Mouse (Mus musculus): ENCODE data around the gene Zfp511.
A peak's percentile ranks its signal among the peaks of the same experiment; 100 is the strongest.

Gene Zfp511

GRCm38 (mm10) chr7:140048361-140049114 is 12.3 kb downstream of the Zfp511 start, which contains the start of gene Msx3:
Gene Msx3 (minus strand): TSS chr7:140049089.
- no peak for DNase-seq (ENCODE audit: low spot score)

DNA sequence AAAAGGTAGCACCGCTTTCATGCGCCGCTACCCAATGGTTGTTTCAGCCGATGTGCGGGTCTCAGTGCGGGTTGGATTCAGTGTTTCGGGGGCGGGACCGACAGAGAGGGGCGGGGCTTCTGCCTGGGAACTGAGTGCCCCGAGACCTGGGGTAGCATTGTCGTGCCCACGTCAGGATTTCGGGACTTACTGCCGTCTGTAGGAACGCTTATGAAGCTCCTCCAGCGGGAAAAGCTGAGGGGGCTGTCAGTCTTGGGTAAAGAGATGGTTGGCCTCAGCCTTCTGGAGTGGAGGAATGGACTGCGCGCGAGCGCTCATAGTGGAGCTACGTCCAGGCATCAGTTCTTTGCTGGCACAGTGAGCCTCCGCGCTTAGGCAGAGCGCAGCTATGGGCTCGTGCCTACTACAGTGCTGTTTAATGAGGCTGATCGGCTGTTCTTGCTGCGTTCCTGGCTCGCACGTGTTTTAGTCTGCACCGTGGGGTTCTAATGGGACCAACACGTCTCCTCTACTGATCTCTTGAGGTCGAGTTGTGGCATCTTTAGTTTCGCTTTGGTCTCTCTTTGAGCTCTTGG is 13.0 kb downstream of the Zfp511 start:
- no peak for DNase-seq (ENCODE audit: low spot score)

DNA sequence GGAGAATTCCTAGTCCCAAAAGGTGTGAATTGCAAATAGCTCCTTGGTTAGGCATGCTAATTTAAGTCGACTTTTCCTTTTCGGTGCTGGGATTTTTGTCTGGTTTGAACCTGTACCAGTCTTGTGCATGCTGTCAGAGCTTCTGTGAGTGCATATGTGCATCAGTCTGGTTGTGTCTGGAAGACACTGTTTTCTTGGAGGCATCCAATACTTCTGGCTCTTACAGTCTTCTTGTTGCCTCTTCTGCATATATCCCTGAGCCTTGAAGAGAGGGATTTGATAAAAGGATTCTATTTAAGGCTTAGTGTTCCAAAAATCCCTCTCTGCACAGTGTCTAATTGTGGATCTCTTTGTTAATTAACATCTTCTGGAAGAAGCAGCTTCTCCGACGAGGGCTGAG is 17.9 kb downstream of the Zfp511 start:
- no peak for DNase-seq (ENCODE audit: low spot score)

DNA sequence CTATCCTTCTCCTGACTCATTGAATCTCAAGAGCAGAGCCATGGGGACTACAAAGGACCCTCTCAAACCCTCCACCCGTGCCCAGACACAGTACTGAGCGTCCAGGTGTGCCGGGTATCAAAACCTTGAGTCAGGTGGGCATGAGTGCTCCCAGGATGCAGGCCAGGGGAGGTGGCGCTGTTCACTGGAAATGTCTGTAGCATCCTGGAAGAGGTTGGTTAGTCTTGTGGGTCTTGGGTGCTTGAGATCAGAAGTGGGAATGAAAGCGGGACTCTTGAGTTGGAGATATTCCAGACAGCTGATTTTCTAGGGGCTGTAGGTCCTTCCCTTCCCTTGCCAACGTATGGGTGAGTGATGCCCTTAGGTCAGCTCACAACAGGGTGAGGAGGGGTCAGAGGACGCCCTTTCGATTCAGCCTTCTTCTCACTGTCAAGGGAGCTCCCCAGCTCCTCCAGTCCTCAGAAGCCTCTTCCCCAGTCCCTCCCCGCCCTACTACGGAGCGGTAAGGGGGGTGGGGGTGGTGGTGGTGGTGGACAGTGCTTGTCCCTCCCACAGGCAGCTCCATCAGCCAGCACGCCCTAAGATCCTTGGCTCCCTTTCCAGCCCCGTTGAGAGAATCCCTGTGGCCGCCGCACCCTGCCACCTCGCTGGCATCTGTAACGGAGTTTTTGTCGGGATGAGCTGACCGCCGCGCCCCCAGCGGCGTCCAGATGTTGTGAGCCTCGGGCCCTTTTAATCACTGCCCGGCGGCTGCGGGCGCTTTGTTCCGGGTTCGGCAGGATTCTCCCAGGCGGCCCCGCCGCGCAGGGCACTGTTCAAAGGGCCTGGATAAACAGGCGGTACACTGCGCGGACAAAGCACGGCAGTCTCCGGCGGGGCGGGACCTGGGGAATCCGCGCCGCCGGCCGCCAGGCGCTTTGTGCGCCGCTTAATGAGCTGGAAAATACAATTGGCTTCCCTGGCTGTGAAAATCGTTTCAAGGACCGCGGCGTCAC is 21.5 kb downstream of the Zfp511 start:
- peak; percentile 85 for DNase-seq (ENCODE audit: low spot score)

DNA sequence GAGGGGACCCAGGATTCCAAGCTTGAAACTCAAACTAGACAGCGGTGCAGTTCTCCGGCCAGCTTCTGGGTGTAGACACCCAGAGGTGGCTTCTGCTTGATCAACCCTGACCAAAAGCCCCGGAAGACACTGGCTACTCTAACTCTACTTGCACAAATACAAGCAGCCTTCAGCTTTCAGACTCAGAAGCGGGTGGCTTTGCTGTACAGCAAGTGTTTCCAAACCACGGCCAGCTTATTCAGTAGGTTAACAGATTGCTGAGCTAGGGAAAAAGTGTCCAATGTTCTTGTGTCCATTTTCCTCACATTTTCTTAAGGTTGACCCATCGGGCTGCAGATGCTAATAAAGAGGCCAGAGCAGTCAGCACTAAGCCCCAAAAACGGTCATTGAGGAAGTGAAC is 22.3 kb downstream of the Zfp511 start:
- no peak for DNase-seq (ENCODE audit: low spot score)

- DNase-seq (ENCODE audit: low spot score), result no peak
These were observed 23.4 kb downstream of the Zfp511 start for GRCm38 (mm10) chr7:140059601-140060000.

DNA sequence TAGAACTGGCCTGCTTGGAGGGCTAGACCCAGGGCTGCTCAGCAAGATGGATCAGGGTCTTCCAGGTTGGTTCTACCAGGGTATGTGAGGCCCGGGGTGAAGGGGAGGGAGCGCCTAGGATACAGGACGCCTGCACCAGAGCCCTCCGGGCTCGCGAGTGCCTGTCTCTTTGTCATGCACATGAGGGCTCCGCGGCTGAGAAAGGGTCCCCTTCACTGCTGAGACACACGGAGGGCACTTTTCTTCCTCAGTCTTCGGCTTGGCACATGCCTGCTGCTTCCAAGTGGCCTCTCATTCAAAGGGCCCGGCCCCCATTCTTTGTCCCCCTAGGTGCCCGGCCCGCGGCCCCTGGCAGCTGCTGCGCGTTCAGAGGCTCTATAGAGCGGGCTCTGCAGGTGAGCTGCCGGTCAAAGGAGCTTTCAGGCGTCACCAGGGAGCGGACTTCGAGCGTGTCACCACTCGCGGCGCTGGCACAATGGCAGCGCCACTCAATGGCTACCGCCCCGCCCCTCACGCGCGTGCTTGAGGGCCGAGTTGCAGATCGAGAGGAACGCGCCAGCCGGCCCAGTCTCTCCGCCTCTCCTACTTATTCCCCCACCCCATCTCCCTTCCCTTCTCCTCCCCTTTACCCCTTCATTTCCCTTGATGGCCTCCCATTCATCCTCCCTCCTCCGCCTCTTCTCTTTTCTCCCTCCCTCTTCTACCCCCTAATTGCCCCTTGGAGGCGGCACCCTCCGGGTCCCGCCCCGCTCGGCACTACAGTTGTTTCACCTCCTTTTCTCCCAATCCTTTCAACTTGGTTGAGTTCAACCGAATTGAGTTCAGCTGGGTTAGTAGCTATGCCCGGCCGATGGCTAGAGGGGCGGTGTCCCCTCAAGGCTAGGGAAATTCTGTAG is 25.0 kb downstream of the Zfp511 start:
- peak; percentile 66 for DNase-seq (ENCODE audit: low spot score)

GRCm38 (mm10) chr7:140061832-140062130 is 25.6 kb downstream of the Zfp511 start:
- DNase-seq (ENCODE audit: low spot score), result peak; percentile 27

DNA sequence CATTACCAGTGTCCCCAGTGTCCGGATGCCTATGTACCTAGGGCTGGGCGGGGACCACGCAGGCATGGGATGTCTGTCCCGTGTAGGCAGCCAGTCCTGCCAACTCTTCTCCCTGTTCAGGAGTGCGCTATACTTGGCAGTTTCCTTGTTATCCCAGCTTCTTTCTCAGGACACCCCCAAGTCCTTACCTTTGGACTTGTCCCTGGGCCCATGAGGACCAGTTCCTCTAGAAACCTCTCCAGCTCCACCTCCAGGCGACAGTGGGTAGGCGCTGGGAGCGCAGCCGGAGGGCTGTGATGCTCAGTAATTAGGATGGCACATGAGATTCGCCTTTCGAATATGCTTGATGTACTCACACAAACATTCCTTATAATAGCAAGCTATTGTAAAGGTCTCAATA is 26.1 kb downstream of the Zfp511 start:
- DNase-seq (ENCODE audit: low spot score), result peak; percentile 71

GRCm38 (mm10) chr7:140063092-140063491 is 26.9 kb downstream of the Zfp511 start:
- DNase-seq (ENCODE audit: low spot score), result peak; percentile 85

- no peak for DNase-seq (ENCODE audit: low spot score)
These were observed 31.2 kb downstream of the Zfp511 start for GRCm38 (mm10) chr7:140067397-140067796.

- DNase-seq (ENCODE audit: low spot score), result peak; percentile 70
These were observed 34.0 kb downstream of the Zfp511 start for GRCm38 (mm10) chr7:140070042-140070711.

GRCm38 (mm10) chr7:140077698-140078097 is 41.5 kb downstream of the Zfp511 start:
- DNase-seq (ENCODE audit: low spot score), result peak; percentile 60

DNA sequence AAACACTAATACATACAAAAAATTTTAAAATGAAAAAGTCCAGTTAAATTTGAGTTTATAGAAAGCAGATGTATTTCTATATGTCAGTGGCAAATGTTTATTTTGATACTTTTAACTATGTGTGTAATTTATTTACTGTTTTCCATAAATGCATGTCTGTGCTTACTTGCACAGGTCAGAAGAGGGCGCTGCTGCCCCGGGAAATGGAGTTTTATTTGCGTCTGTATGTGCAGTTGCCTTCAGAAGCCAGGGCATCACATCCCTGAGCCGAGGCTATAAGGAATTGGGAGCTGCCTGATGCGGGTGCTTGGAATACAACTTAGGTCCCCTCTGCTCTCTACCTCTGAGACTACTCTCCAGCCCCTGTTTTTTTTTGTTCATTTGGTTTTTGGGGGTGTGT is 42.5 kb downstream of the Zfp511 start:
- DNase-seq (ENCODE audit: low spot score), result peak; percentile 88

- DNase-seq (ENCODE audit: low spot score), result peak; percentile 96
These were observed 44.4 kb downstream of the Zfp511 start for GRCm38 (mm10) chr7:140080503-140081156.

- no peak for DNase-seq (ENCODE audit: low spot score)
These were observed 45.4 kb downstream of the Zfp511 start for GRCm38 (mm10) chr7:140081408-140082241.

DNA sequence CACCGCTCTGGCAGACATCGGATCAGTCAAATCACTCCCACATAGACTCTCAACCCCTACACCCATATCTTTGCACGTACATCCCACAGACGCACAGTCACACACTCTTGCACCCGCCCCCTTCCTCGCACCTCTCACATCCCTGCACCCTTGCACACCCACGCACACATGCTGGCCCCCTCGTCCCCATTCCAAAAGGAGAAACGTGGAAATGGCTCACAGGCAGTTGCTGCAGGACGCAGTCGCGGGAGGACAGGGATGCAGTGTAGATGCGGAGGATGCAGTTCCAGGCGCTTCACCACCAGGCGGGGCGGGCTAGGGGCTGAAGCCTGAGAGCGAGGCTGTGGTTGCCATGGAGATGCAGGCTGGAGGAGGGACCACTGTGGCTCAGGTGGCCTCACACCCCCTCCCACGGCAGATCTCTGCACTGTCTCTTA is 46.1 kb downstream of the Zfp511 start, which contains the start of gene Caly:
TSS of gene Caly (minus strand) at position 307 of the 437 bp plus-strand sequence.
- peak; percentile 87 for DNase-seq (ENCODE audit: low spot score)

Measured in MN1 (cell line).